Mouse (Mus musculus) liver, embryonic 13.5 days (tissue): ENCODE data around the gene Cggbp1. TPM values are rescaled to one million over a fixed set of nuclear protein-coding genes. Genes with fewer than 3 reads are reported as not detected.

ENCODE experiments used
- ATAC-seq: fragments of 200-750 bp; cut with Nextera tagmentation; 2 replicates; pipeline ENCODE4 v1.8.0; 2017; ENCODE audit warnings: low read depth, mild to moderate bottlenecking, moderate number of reproducible peaks, moderate library complexity
- DNase-seq: peaks from one replicate; pipeline ENCODE4 v3.0.0; 2022
- H3K27ac ChIP-seq: fragments of 300-500 bp; sonication (generic); 2 replicates; pipeline ENCODE4 v1.5.1; 2015; ENCODE audit warnings: moderate library complexity, mild to moderate bottlenecking, inconsistent platforms
- H3K27me3 ChIP-seq: fragments of 300-500 bp; sonication (generic); 2 replicates; pipeline ENCODE4 v1.6.1; 2015; ENCODE audit warnings: mild to moderate bottlenecking, inconsistent platforms
- H3K36me3 ChIP-seq: fragments of 300-500 bp; sonication (generic); 2 replicates; pipeline ENCODE4 v1.6.1; 2015; ENCODE audit warnings: mild to moderate bottlenecking, inconsistent platforms
- H3K4me1 ChIP-seq: fragments of 300-500 bp; sonication (generic); replicated peaks from 2 replicates; pipeline ENCODE4 v1.6.1; 2015; ENCODE audit warnings: inconsistent platforms
- H3K4me2 ChIP-seq: fragments of 300-500 bp; sonication (generic); 2 replicates; pipeline ENCODE4 v1.6.1; 2015; ENCODE audit warnings: inconsistent platforms, mild to moderate bottlenecking, moderate library complexity
- H3K4me3 ChIP-seq: fragments of 300-500 bp; sonication (generic); replicated peaks from 2 replicates; pipeline ENCODE4 v1.5.1; 2015; ENCODE audit warnings: mild to moderate bottlenecking, inconsistent platforms
- H3K9ac ChIP-seq: fragments of 300-500 bp; sonication (generic); 2 replicates; pipeline ENCODE4 v1.6.1; 2015; ENCODE audit warnings: mild to moderate bottlenecking, inconsistent platforms
- H3K9me3 ChIP-seq: fragments of 300-500 bp; sonication (generic); replicated peaks from 2 replicates; pipeline ENCODE4 v1.6.1; 2016; ENCODE audit warnings: inconsistent platforms
- WGBS: fragments of 180-500 bp; shearing (Covaris S2); methylation state at CpG from one replicate; pipeline ENCODE4 v1.1.7; 2015; ENCODE audit not compliant: insufficient replicate concordance; 5-methylcytosine and 5-hydroxymethylcytosine counted together
- polyA plus RNA-seq: library from polyadenylated mRNA; unstranded; fragments of >200 nt; fragmentation: Nextera tagmentation; extraction: Ambion mirVana; gene quantifications from 2 replicates; pipeline ENCODE4 v1.2.1, GENCODE M21; 2015

Cggbp1 gene
- 23.2 and 30.7 TPM in 2 replicates for polyA plus RNA-seq

DNA sequence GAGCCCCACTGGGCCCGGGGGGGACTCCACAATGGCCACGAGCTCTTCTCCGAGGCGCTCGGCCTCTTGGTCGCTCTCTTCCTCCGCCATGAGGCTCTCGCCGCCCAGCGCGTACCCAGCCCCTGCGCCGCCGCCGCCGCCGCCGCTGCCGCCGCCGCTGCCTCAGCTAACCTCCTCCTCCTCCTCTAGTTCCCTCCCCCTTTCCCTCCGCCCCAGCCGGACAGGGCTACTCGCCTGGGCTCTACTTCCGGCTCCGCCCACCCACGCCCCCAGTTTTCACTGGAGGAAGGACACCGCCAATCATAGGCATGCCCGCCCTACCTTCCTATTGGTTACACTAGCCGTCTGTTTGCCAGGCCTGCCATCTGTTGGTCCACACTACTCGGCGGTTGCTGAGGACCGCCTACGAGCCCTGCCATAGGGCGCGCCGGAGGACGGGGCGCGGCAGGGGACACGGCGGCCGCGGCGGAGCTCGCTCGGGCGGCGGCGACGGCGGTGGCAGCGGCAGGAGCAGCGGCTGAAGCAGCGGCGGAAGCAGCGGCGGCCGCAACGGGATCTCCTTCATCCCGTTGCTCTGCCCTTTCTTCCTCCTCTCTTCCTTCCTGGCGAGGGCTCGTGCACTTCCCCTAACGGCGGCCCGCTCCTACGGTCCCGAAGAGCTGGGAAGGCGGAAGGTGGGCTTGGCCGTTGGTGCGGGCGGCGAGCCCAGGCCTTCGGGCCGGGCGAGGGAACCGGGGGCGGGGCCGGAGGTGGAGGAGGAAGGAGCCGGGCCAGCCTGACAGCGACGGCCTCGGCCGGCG is at the start of gene Cggbp1, which contains the start of gene Zfp654:
Gene Cggbp1 (plus strand): TSS at position 434 of the 800 bp plus-strand sequence.
Gene Zfp654 (minus strand): TSS at position 90 of the 800 bp plus-strand sequence.
- H3K4me3 ChIP-seq: peak within 1 kb of the TSS; percentile 96
- peak; percentile 100 for DNase-seq
- no peaks in the 10 kb centered on the region for H3K27me3 ChIP-seq
- H3K4me1 ChIP-seq: peaks cover 26% of the 10 kb centered on the region
- WGBS: under 1% methylated on average over 66 of the region's 85 CpGs
- peak within 1 kb of the TSS; percentile 97 for H3K27ac ChIP-seq
- H3K4me2 ChIP-seq: peak within 1 kb of the TSS; percentile 90
- H3K36me3 ChIP-seq: peaks cover 25% of the 10 kb centered on the region
- peak; percentile 99 for ATAC-seq
- H3K9ac ChIP-seq: peak within 1 kb of the TSS; percentile 96
- H3K9me3 ChIP-seq: no peaks in the 10 kb centered on the region

DNA sequence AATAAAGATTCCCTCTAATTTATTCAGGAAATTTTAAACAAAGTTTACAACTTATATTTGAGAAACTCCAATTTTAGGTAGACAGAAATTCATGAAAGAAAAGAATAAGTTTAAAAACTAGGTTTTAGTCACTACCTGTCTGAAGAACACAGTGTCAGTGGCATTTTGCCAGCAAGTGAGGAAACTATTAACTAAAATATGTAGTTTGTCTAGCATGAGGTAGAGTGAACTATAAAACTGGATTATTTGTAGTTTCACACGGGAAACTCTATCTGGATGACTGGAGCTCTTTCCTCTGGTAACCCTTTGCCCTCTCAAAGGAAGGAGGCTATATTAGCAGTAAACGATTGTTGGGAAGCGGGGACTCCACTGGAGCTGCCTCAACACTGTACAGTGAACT is 48.8 kb upstream of the Cggbp1 start:
- Histone ChIP-seq H3K9ac (no peak overlapping the region), H3K27me3 (no peaks in the 10 kb centered on the region), H3K36me3 (peaks cover 13% of the 10 kb centered on the region; the same call in 1 of the 2 replicates), H3K9me3 (no peaks in the 10 kb centered on the region), H3K27ac (no peak overlapping the region), H3K4me3 (no peak overlapping the region), H3K4me2 (no peak overlapping the region), H3K4me1 (no peaks in the 10 kb centered on the region)
- 83% methylated on average over 3 of the region's 3 CpGs for WGBS
- DNase-seq: no peak
- no peak for ATAC-seq

DNA sequence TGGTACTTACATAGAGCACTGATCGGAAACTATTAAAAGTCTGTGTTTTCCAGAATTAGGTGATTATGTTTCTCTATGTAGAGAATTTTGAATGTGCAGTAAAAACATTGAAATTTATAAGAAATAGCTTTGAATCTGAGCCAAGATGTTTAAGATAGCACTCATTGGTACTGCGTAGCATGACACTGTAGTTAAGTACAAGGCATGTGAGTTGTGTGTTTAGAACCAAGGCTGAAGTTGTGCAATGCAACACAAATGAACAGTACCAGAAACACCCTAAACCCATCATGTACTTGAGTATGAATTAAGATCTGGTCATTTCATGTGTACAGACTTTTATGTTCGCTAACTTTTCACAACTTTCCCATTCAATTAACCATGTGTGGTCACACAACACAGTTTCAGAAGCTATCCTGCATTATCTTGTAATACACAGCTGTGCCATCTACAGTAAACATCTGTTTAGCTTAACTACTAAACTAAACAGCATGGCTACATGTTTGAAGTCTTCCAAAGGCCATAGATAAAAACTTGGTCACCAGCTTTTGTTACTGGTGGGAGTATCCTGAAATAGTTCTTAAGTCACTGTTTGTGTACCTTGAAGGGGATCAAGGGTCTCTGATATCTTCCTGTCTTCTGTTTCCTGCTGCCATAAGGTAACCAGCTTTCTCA is 34.6 kb upstream of the Cggbp1 start:
- no peak overlapping the region for H3K4me3 ChIP-seq
- peaks cover 14% of the 10 kb centered on the region for H3K36me3 ChIP-seq
- no peak for DNase-seq
- H3K27me3 ChIP-seq: no peaks in the 10 kb centered on the region
- 80% methylated on average over 3 of the region's 3 CpGs for WGBS
- H3K4me1 ChIP-seq: peaks cover 3% of the 10 kb centered on the region; the same call in 1 of the 2 replicates
- ATAC-seq: peak; percentile 29; the same call in 1 of the 2 replicates
- no peak overlapping the region for H3K9ac ChIP-seq
- no peak overlapping the region for H3K4me2 ChIP-seq
- H3K9me3 ChIP-seq: no peaks in the 10 kb centered on the region
- no peak overlapping the region for H3K27ac ChIP-seq

- no peak overlapping the region for H3K4me2 ChIP-seq
- whole genome bisulfite sequencing: 76% methylated on average over 1 of the region's 1 CpGs
- H3K36me3 ChIP-seq: no peaks in the 10 kb centered on the region; the same call in 1 of the 2 replicates
- no peaks in the 10 kb centered on the region for H3K4me1 ChIP-seq
- H3K9ac ChIP-seq: no peak overlapping the region
- no peak overlapping the region for H3K4me3 ChIP-seq
- H3K27ac ChIP-seq: no peak overlapping the region
- no peaks in the 10 kb centered on the region for H3K27me3 ChIP-seq
- no peak for DNase-seq
- H3K9me3 ChIP-seq: no peaks in the 10 kb centered on the region
- no peak for ATAC-seq
Observed at GRCm38 (mm10) chr16:64823890-64824289, 27.9 kb upstream of the Cggbp1 start.

DNA sequence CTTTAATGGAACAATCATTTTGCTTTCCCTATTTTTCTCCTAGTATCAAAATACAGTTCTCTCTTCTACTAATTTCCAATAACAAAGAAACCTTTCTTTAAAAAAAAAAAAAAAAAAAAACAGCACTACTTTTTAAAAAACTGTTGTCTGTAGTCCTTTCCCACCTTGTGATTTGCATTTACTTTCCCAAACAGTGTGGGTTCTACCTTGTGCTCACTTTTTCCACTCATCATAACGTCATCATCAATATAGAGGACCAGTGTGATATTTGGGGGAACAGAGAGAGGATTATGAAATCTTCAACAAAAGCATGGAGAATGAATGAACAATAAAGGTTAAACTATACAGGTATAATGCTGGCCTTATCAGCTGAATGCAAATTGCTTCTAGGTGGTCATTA is 27.3 kb upstream of the Cggbp1 start:
- Histone ChIP-seq H3K4me1 (no peaks in the 10 kb centered on the region), H3K4me2 (no peak overlapping the region), H3K27me3 (no peaks in the 10 kb centered on the region), H3K9ac (no peak overlapping the region), H3K9me3 (no peaks in the 10 kb centered on the region), H3K4me3 (no peak overlapping the region), H3K36me3 (no peaks in the 10 kb centered on the region; the same call in 1 of the 2 replicates), H3K27ac (no peak overlapping the region)
- no peak for ATAC-seq
- no peak for DNase-seq
- WGBS: 73% methylated on average over 1 of the region's 1 CpGs

DNA sequence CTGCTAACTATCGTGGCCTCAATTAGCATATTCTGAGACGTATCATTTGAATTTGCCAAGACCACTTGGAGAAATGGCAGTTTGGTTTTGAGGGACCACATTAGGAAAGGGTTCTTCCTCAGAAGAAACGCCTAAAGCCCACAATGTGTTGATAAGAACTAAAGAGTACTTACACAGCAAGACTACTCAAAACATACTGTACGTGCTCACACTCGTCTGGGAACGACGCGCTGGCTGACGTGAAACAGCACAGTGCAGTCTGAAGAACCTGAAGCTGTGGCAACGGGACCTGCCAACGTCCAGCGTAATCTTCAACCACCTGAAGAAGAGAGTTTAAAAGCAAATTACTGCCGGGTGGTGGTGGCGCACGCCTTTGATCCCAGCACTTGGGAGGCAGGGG is 21.5 kb upstream of the Cggbp1 start:
- DNase-seq (no peak), ATAC-seq (no peak)
- Histone ChIP-seq H3K9me3 (no peaks in the 10 kb centered on the region), H3K27ac (no peak overlapping the region), H3K36me3 (peaks cover 8% of the 10 kb centered on the region), H3K9ac (no peak overlapping the region), H3K4me1 (0 out of 2 replicates have a peak, but pooled peaks cover 4% of the 10 kb centered on the region), H3K4me2 (no peak overlapping the region), H3K27me3 (no peaks in the 10 kb centered on the region), H3K4me3 (no peak overlapping the region)
- WGBS: 52% methylated on average over 15 of the region's 15 CpGs

- no peak overlapping the region for H3K4me2 ChIP-seq
- 50% methylated on average over 1 of the region's 1 CpGs for WGBS
- no peak overlapping the region for H3K4me3 ChIP-seq
- H3K9ac ChIP-seq: no peak overlapping the region
- H3K4me1 ChIP-seq: peaks cover 24% of the 10 kb centered on the region
- no peaks in the 10 kb centered on the region for H3K9me3 ChIP-seq
- no peaks in the 10 kb centered on the region for H3K27me3 ChIP-seq
- ATAC-seq (no peak), DNase-seq (no peak)
- peaks cover 2% of the 10 kb centered on the region; the same call in 1 of the 2 replicates for H3K36me3 ChIP-seq
- no peak overlapping the region for H3K27ac ChIP-seq
Observed at GRCm38 (mm10) chr16:64835996-64836545, 15.7 kb upstream of the Cggbp1 start.

DNA sequence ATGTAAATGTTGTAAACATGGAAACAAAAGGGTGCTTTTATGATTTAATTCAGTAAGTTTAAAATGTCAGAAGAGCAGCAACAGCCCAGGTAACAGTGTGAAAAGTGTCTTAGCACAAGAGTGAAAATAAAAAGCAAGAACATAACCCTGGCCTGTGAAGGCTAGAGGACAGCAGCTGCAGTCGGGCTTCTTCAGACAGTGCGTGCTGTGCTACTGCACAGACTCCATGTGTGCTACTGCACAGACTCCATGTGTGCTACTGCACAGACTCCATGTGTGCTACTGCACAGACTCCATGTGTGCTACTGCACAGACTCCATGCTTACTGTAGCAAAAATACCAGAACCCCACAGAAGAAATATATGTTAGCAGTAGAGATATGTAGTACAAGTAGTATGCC is 15.1 kb upstream of the Cggbp1 start:
- Histone ChIP-seq H3K36me3 (peaks cover 2% of the 10 kb centered on the region; the same call in 1 of the 2 replicates), H3K4me2 (no peak overlapping the region), H3K27ac (no peak overlapping the region), H3K9ac (no peak overlapping the region), H3K9me3 (no peaks in the 10 kb centered on the region), H3K27me3 (no peaks in the 10 kb centered on the region), H3K4me1 (peaks cover 29% of the 10 kb centered on the region), H3K4me3 (no peak overlapping the region)
- DNase-seq (no peak), ATAC-seq (no peak)
- 98% methylated on average over 2 of the region's 2 CpGs for WGBS

GRCm38 (mm10) chr16:64841481-64842373 is 10.1 kb upstream of the Cggbp1 start:
- peaks cover 30% of the 10 kb centered on the region for H3K4me1 ChIP-seq
- ATAC-seq (peak; percentile 81), DNase-seq (peak; percentile 10)
- H3K9me3 ChIP-seq: no peaks in the 10 kb centered on the region
- no peak overlapping the region for H3K4me3 ChIP-seq
- H3K9ac ChIP-seq: no peak overlapping the region
- peak overlapping the region; percentile 36 for H3K4me2 ChIP-seq
- H3K27ac ChIP-seq: peak overlapping the region; percentile 53; the same call in 1 of the 2 replicates
- H3K27me3 ChIP-seq: no peaks in the 10 kb centered on the region
- WGBS: 34% methylated on average over 5 of the region's 5 CpGs
- peaks cover 5% of the 10 kb centered on the region; the same call in 1 of the 2 replicates for H3K36me3 ChIP-seq

GRCm38 (mm10) chr16:64842374-64842729 is 9.4 kb upstream of the Cggbp1 start:
- peak overlapping the region; percentile 36 for H3K4me2 ChIP-seq

More at GRCm38 (mm10) chr16:64842374-64842729, 9.4 kb upstream of the Cggbp1 start:
- Histone ChIP-seq H3K27me3 (no peaks in the 10 kb centered on the region), H3K9me3 (no peaks in the 10 kb centered on the region), H3K27ac (0 out of 2 replicates have a peak overlapping the region, but pooled peaks have one; percentile 53), H3K4me1 (peaks cover 24% of the 10 kb centered on the region), H3K36me3 (peaks cover 3% of the 10 kb centered on the region; the same call in 1 of the 2 replicates), H3K4me3 (no peak overlapping the region), H3K9ac (no peak overlapping the region)
- no peak for DNase-seq
- ATAC-seq: no peak
- 74% methylated on average over 3 of the region's 3 CpGs for WGBS
